Mouse (Mus musculus) cerebellum, adult (tissue): ENCODE results near the gene Ap4s1.
"Not testable (repeated sequence)": the region's sequence is repeated elsewhere in the genome, so short reads cannot be mapped to it uniquely, and the experiment has no call there.

Experiments
- ATAC-seq: cut with Nextera tagmentation; 2 replicates; pipeline ENCODE4 v1.9.2; 2017; ENCODE audit warnings: mild to moderate bottlenecking, moderate library complexity, mixed read lengths; ENCODE audit not compliant: insufficient number of reproducible peaks, low FRiP score, low TSS enrichment

Gene Ap4s1

DNA sequence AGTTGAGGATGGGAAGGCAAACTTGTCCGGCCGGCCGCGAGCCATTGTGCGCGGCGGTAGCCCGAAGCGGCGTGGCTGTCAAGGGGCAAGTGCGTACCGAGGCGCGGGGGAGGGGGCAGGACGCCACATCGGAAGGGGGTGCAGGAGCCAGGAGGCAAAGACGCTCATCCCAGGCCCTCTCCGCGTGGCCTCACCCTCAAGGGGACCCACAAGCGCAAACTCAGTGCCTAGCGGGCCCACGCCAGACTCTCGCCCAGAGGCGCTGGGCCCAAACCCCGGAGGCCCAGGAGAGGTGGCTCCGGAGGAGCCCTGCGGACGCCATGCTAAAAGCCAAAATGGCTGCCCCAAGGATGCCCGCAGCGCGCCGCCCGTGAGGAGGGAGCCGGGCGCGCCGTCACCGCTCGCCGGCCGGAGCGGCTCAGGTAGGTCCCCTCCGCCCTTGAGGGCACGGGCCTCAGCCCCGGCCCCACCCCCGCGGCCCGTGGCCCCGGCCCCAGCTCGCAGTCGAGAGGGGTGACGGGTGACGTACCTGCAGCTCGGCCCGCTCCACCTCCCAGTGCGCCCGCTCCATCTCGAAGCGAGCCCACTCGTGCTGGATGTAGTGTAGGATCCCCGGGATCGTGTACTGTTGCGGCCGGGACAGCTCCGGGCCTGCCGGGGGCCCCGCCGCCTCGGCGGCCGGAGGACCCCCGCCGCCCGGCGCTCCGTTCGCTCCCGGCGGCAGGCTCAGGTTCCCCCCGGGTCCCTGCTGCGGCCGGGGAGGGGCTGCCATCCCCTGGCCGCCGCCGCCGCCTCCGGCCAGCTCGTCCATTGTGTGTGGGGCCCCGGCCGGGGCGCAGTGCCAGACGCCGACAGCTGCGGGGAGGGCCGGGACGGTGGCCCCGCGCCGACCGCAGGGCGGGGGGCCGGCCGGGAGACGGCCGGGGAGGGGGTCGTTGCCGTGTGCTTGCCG is at the start of gene Ap4s1:
Ap4s1 (plus strand) TSS at position 141 of the 952 bp plus-strand sequence.
- ATAC-seq = peak; percentile 59

DNA sequence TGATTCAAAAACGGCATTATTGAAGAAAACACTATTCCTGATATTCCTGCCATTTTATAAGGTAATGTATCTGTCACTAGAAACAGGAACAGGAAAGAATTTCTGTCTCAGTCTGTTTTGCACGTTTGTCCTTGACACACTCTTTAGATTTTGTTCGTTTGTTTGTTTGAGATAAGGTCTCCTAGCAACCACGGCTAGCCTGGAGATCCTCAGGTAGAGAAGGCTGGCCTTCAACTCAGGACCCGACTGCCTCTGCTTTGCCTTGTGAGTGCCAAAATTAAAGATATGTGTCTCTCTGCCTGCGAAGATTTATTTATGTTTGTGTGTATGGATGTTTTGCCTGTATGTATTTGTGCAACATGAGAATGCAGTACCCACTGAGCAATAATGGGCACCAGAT is 49.0 kb upstream of the Ap4s1 start:
- no peak for ATAC-seq

DNA sequence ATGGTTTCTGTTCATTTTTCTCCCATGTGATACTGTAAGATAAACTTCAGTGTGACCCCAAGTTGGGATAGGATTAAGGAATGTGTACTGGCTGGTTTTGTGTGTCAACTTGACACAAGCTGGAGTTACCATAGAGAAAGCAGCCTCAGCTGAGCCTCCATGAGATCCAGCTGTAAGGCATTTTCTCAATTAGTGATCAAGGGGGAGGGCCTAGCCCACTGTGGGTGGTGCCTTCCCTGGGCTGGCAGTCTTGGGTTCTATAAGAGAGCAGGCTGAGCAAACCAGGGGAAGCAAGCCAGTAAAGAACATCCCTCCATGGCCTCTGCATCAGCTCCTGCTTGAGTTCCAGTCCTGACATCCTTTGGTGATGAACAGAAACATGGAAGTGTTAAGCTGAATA is 41.4 kb upstream of the Ap4s1 start:
- not testable (repeated sequence) for ATAC-seq

DNA sequence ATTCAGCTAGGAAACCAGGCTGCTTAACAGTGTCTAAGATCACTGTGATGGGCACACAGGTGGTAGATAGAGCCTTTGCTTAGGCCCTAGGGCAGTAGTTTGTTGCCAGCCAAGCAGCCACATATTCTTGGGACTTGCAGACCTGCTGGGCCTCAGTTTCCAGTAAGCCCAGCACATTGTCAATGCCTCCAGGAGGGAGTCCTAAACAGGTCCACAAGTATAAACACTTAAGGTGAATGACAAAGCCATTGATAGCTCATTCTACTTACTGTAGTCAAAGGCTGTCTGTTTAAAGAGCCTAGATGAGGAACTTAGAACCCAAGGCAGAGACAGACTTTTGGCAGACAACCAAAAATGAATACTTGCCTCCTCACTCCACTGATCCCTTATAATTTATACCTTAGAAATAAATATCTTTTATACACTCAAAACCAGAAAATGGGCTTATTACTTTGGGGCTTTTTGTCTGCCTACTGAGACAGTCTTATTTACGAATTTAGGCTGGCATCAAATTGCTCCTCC is 34.8 kb upstream of the Ap4s1 start:
- ATAC-seq = no peak

DNA sequence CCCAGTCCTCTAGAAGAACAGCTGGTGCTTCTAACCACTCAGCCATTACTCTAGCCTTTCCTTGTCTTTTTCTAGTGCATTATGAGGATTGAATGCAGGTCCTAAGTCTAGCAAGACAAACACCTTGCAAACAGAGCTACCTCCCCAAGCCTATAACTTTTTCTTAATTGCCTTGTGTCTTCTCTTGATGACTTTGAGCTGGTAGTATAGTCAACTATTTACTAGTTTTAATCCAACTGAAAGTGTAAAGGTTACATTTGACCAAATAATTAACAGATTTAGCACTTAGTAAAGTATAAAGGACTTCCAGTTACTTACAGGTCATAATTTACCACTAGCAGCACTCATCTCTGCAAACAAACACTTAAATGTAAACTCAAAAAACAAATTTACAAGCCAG is 27.8 kb upstream of the Ap4s1 start:
- no peak for ATAC-seq

DNA sequence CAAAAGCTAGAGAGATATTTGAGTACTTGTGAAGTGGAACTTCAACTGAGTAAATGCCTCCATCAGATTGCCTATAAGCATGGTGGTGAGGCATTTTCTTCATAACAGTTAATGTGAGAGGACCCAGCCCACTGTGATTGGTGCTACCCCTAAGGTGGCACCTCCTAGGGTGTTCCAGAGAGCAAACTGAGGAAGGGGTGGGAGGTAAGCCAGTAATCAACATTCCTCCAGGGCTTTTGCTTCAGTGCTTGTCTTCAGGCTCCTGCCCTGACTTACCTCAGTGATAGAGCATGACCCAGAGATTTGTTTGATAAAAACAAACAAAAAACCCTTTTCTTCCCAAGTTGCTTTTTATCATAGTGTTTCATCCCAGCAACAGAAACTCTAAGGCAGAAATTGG is 26.9 kb upstream of the Ap4s1 start:
- no peak for ATAC-seq

DNA sequence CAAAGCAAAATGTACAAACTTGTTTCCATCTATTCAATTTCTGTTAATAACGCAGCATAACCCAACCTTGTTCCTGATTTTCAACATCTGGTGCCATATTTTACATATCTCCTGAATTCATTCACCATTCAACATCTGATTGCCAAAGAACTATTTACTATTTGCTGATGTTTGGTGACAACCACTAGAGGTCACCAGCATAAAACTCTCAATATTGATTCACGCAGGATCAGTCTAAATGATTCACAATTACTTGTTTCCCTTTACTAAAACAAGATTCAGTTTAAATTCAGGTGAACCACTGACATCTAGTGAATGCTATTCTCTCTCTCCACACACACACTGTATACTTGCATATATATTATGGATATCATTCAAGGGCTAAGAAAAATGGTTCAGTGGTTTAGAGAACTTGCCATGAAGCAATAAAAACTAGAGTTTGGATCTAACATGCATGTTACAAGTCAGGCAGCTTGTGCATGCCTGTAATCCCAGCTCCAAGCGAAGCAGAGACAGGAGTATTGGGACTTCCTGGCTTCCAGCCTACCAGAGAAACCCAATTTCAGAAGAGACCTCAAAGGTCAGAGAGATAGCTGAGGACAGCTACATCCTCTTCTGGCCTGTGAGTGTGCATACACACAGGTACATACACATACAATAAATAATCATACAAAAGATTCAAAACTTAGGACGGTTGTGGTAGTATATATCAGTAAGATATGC is 24.0 kb upstream of the Ap4s1 start:
- ATAC-seq = no peak; the same call in 1 of the 2 replicates

DNA sequence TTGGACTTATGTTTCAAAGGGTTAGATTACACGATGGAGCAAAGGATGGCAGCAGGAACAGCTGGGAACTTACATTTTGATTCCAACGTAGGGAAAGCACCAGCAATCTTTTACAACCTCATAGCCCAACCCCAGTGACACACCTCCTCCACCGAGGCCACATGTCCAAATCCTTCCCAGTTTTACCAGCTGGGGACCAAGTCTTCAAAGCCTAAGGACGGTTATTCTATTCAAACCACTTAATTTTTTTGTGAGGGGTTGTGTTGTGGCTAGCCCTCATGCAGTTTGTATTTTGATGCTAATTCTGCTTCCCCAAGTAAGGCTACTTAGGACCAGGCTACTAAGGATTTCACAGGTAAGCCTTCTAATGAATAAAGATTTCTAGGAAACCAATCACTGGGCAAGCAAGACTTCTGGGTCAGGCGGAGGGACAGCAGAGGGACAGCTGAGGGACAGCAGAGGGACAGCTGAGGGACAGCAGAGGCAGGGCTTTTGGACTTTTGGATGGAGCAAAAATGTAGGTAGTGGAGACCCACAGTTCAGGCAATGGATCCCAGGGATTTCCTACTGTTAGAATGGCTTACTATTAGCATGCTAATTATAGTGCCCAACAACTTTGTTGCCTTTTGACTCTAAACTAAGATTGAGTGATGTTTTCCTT is 19.5 kb upstream of the Ap4s1 start:
- no peak for ATAC-seq

DNA sequence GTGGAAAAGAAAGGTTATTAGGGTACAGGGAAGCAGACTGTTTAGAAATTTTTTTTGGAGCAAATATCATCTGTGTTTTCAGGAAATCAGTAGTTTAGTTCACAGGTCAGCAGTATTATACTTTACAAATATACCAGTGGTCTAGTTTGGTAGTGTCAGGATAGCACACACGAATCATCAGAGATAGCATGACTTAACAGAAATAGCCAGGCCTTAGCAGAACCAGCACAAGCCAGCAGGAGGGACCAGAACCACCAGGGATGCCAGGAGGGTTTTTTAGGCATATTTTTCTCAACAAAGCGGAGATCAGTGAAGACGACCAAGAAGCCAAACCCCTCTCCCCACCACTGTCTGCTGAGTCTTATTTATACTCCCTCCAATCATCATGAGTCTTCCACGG is 17.6 kb upstream of the Ap4s1 start:
- ATAC-seq = no peak

DNA sequence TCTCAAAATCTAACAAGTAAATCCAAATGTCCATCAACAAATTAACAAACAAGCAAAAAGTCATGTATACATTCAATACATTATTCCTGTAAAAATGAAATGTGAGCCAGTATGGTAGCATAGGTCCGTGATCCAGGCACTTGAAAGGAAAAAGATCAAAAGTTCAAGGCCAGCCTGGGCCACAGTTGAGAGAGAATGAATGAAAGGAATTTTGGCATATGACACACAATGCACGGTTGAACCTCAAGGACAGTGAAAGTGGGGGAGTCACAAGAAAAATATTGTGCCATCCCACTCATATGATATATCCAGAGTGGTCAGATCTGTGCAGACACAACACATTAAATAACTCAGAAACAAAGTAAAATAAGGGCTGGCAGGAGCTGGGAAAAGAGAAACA is 14.4 kb upstream of the Ap4s1 start:
- ATAC-seq = no peak

DNA sequence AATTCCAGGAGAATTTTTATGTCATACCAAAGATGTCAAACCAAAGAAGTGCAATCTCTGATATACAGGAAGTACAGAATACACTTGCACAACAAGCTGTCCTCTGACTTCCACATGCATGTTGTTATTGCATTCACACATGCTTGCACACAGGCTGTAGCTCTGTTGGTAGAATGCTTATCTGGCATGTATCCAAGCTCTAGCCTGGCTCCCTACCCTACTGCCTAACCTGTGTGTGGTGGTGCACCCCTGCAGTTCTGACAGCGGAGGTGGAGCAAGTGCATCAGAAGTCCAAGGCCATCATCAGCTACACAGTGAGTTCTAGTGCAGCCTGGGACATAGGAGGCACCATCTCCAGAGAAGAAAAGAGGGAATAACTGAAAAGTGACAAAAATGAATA is 12.0 kb upstream of the Ap4s1 start:
- ATAC-seq = peak; percentile 75

DNA sequence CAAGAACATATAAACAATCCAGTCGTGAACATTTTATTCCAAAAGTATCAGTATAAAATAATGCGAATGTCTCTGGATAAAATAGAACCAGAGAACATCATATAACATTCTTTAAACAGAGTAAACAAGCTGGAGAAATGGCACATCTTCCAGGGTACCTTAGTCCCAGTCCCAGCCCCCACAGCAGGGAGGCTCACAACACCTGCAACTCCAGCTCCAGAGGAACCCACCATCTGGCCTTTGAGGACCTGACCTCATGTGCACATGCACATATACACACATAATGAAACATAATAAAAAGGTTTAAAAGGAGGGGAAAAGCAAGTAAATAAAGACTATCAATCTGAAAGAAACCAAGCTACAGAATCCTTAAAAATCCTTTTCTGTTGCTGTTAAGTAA is 2.3 kb upstream of the Ap4s1 start:
- ATAC-seq = no peak

DNA sequence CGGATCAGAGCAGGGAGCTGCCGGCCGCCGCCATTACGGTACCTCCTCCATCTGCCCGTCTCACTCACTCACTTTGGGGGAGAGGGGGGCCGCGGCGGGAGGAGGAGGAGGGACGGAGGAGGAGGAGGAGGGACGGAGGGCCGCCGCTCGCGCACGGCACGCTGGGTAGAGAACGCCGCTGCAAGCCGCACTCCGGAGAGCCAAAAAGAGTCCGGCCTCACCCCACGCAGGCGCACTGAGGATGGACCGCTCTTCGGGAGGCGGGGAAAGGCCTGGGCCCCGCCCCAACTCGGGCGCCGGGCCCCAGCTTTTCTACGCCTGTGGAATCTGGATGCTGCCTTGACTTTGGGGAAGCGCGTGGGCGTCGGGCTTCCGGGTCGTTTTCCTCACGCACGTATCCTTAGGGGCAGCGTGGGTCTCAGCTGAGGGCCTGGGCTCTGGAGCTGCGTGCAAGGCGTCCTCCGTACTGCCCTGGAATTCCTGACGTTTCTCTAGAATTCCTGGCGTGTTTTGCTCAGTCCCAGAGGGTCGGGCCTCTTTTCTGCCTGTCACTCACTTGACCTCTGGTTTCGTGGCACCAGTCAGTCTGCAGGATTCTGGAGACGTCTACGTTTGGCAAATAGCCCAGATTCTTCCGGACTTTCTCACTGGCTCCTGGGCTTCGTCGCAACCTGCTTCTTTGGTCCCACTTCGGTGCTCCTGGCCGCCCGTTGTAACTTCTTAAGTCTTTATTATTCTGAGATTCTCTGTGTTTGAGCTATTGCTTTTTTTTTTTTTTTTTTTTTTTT is 1.2 kb downstream of the Ap4s1 start, which contains the start of gene Strn3:
Strn3 (minus strand) TSS at position 53 of the 788 bp plus-strand sequence.
- ATAC-seq = peak; percentile 92

DNA sequence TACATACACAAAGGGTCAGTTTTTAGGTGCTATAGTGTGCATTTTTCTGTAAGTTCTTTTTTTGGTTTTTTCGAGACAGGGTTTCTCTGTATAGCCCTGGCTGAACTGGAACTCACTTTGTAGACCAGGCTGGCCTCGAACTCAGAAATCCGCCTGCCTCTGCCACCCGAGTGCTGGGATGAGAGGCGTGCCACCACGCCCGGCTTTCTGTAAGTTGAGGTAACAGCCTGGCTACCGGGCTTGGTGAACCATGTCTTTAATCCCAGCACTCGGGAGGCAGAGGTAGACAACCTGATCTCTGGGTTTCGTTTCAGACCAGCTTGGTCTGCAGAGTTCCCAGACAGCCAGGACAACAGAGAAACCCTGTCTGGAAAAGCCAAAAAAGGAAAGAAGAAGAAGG is 2.0 kb downstream of the Ap4s1 start:
- not testable (repeated sequence) for ATAC-seq

DNA sequence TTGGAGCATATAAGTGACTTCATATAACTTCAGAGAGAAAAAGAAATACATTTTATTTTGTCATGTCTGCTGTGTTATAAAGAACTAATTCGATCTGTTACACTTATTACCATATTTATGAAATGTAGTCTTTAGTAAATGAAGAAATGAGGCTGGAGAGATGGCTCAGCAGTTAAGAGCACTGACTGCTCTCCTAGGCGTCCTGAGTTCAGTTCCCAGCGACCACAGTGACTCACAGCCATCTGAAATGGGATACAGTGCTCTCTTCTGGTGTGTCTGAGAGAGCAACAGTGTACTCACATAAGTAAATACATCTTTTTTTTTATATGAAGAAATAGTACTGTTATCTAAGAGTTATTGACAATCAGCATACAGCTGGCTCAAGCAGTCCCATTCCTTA is 2.6 kb downstream of the Ap4s1 start:
- no peak for ATAC-seq

DNA sequence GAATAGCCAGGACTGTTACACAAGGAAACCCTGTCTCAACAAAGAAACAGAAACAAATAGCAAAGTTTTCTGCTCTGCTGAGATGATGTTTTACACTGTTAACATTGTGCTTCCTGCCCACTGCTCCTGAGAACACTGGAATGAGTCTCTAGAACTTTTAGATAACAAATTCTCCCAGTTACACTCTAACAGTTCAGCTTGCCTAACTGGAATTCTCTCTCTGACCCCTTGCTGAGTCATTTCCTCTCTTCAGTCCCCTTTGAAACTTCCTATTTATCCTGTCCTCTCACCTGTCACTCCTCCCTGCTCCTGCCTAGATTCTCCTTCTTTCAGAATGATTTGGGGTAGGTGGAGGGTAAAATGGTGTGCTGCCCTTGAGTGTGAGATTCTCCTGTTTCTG is 3.3 kb downstream of the Ap4s1 start:
- ATAC-seq = no peak

DNA sequence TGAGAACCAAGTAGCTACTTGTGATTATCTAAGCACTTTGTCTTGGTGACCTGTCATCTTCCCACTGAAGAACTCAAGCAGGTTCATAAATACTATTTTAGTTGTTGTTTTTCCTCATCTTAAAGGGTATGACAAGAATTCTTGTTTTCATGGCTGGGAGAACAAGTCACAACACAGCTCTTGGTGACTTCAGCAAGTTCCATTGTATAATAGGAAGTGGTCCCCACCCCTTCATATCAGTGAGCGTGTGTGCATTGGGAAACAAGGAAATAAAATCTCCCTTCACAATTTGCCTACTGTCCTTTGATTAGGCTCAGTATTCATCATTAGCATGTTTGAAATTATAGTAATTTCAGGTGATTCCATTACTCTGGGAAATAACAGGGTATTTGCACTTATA is 4.1 kb downstream of the Ap4s1 start:
- ATAC-seq = no peak

DNA sequence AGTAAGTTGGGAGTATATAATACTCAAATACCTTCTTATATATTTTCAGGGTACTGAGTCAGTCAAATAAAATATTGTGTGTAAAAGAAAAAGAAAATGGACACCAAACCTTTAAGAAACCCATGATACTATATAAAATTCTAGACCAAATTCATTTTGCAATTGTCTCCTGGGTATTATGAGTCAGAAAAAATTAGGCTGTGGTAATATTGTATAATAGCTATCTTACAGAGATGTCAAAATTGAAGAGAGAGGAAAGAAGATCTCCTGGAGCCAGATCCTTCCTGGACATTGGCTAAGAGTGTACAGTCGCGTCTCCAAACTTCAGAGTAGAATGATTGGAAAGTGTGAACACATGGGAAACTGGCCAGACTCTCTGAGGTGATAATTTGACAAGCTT is 5.3 kb downstream of the Ap4s1 start:
- ATAC-seq = no peak

DNA sequence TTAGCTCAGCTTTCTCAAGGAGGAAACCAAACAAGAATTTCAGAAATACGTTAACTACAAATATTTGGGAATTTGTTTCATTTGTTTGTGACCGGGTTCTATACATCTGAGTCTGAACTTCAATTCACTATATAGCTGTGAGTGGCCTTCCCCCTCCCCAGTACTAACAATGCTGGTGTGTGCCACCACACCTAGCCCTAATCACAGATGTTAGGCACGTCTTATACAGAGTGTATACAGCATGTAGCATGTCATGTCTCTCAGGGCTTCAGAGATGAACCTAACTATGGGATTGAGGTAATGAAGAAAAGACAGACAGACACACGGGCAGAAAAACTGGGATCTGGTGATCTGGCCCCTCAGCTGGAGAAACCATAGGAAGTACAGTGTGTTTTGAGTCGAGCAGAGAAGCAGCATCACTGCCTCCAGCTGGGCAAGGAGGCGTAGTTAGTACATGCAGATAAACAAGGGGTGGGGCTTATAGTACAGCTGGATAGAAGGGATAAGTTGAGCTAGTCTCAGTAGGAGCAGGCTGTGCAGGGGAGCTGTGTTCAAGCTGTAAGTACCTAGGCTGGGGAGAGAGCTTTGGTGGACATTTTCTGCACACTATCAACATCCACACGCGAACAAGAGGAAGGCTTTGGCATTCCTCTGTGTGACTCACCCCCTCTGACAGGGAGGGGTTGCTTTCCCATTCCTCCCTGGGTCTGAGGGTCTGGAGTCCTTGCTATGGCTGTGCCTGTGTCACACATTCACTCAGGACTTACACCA is 9.0 kb downstream of the Ap4s1 start:
- ATAC-seq = no peak
